26 mouse cellular contexts compared by ENCODE assay signal in the genomic region with DNA sequence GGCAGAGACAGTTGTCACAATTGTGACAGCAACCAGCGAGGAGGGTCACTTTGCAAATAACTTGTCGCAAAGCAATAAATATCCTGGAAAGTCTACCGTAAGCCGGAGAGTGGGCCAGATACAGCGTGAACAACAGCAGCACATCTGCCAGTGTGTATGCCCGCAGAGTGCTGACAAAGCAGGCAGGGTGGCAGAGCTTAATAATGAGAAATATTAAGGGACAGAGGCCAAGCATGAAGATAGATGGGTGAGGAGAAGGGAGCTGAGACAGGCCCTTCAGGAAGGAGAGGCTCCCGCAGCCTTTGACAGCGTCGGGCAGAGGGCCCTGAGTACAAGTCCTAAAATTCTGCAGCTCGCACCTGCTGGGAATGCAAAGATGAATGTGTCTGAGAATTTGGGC.
"Had no signal": no experiment of that assay in that cellular context is flagged by ENCODE, and none has a peak within 500 bp of the region (broad histone marks: within the 10 kb centered on the region; RNA-seq: fewer than 3 reads in every experiment).

No protein-coding gene starts in this region.

- H3K27me3 ChIP-seq: embryonic facial prominence, embryonic 12.5 days; embryonic facial prominence, embryonic 13.5 days; embryonic facial prominence, embryonic 15.5 days; forebrain, embryonic 12.5 days; forebrain, embryonic 13.5 days; forebrain, embryonic 15.5 days had no signal

- H3K4me3 ChIP-seq: embryonic facial prominence, embryonic 10.5 days; embryonic facial prominence, embryonic 12.5 days; embryonic facial prominence, embryonic 13.5 days; embryonic facial prominence, embryonic 15.5 days; erythroblast, embryonic 14.5 days; forebrain, embryonic 10.5 days; forebrain, embryonic 12.5 days; forebrain, embryonic 13.5 days; forebrain, embryonic 15.5 days; gastrocnemius, adult 2 months; heart, adult 2 months had no signal

- DNase-seq: cerebellum, adult 2 months; cerebellum, adult 8-10 months; cerebellum, adult 9-10 months; cerebellum, adult 9-11 months; cerebellum, postnatal 10 days; cerebellum, postnatal 14 days; cerebellum, postnatal 25 days; cerebellum, postnatal 36 days; embryo, embryonic 11 days; forebrain, postnatal 0 days; gastrocnemius, adult 2 months; gastrocnemius, postnatal 10 days; gastrocnemius, postnatal 14 days; gastrocnemius, postnatal 25 days; gastrocnemius, postnatal 36 days; heart, adult 18-20 months; heart, adult 2 months had no signal

- H3K4me1 ChIP-seq: embryonic facial prominence, embryonic 10.5 days; embryonic facial prominence, embryonic 12.5 days; embryonic facial prominence, embryonic 13.5 days; embryonic facial prominence, embryonic 15.5 days; forebrain, embryonic 10.5 days had no signal

- H3K27ac ChIP-seq: embryonic facial prominence, embryonic 10.5 days; embryonic facial prominence, embryonic 12.5 days; embryonic facial prominence, embryonic 13.5 days; embryonic facial prominence, embryonic 15.5 days; forebrain, embryonic 10.5 days; forebrain, embryonic 12.5 days; forebrain, embryonic 13.5 days; forebrain, embryonic 15.5 days; gastrocnemius, adult 2 months; heart, adult 2 months had no signal

- H3K9me3 ChIP-seq: embryonic facial prominence, embryonic 10.5 days; embryonic facial prominence, embryonic 12.5 days; embryonic facial prominence, embryonic 13.5 days; embryonic facial prominence, embryonic 15.5 days; forebrain, embryonic 10.5 days; forebrain, embryonic 12.5 days; forebrain, embryonic 13.5 days; forebrain, embryonic 15.5 days had no signal

- H3K36me3 ChIP-seq: embryonic facial prominence, embryonic 10.5 days; embryonic facial prominence, embryonic 12.5 days; embryonic facial prominence, embryonic 13.5 days; embryonic facial prominence, embryonic 15.5 days; forebrain, embryonic 10.5 days; forebrain, embryonic 12.5 days; forebrain, embryonic 15.5 days had no signal
